Mouse (Mus musculus): Measurements from ENCODE around the gene Csf3. TPM values are rescaled to one million over a fixed set of nuclear protein-coding genes. Genes with fewer than 3 reads are reported as not detected.

The Csf3 gene
- polyA plus RNA-seq, 1 experiment from 2014 or later = not detected

DNA sequence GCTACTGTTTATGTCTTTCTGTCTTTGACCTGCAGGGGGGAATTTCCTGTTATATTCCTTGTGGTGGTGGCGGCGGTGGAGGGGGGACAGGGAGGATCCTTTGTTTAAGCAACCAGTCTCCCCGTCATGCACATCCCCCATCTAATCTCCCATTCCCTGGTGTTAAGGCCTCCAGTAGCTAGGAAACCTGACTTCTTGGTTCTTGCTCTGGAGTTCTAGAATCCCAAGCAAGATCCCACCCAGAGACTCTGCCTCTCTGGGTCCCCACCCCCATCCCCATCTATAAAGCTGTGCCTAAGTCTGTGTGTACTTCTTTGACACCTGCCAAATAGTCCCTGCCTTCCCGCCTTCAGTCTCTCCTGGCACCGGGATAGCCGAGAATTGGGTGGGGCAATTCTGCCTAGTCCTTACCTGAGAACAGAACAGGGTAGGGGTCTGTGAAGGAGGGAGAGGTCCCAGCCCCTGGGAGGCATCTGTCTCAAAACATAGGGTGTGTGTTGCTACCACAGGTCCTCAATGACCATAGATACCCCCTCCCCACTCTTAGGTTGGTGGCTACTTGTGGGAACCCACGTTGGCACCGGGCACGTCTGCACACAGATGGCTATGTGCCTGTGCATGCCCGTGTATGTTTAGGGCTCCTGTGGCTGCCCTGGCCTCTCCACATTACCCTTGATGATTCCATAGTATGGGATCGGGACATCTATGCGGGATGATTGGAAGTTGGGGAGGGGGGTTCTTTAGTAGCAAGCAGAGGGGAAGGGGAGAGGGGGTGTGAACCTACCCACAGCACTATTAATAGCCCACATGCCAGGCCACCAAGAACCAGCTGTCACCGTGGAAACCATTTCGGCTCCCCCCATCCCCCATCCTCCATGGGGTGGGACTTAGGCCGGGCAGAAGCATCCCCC, 47.7 kb downstream of the Csf3 start:
- peak overlapping the region; percentile 23; the same call in 1 of the 2 replicates for H3K9ac ChIP-seq (replicated peaks; ENCODE audit: low read depth)
- WGBS = 26% methylated on average over 15 of the region's 15 CpGs
- H3K4me1 ChIP-seq (ENCODE audit: insufficient read depth, low read depth, low read length) = peaks cover 83% of the 10 kb centered on the region
- DNase-seq (ENCODE audit: low spot score) = peak; percentile 76
- TF ChIP-seq CTCF (IDR thresholded peaks at IDR 0.05) = peak; percentile 61
- peak; percentile 68 for TF ChIP-seq EP300 (IDR thresholded peaks at IDR 0.05)
- no peaks in the 10 kb centered on the region for H3K27me3 ChIP-seq (replicated peaks; ENCODE audit: insufficient read depth, low read length)
- H3K9me3 ChIP-seq (ENCODE audit: low read length) = no peaks in the 10 kb centered on the region
- ATAC-seq = 0 out of 2 replicates have a peak, but pooled peaks have one; percentile 2
- H3K4me3 ChIP-seq (ENCODE audit: low read depth, low read length) = no peak overlapping the region
- H3K36me3 ChIP-seq (ENCODE audit: insufficient read depth, low read length) = no peaks in the 10 kb centered on the region
- peak overlapping the region; percentile 64 for H3K27ac ChIP-seq (ENCODE audit: low read length)
- H3K4me2 ChIP-seq (replicated peaks; ENCODE audit: low read depth, low read length) = peak overlapping the region; percentile 28

DNA sequence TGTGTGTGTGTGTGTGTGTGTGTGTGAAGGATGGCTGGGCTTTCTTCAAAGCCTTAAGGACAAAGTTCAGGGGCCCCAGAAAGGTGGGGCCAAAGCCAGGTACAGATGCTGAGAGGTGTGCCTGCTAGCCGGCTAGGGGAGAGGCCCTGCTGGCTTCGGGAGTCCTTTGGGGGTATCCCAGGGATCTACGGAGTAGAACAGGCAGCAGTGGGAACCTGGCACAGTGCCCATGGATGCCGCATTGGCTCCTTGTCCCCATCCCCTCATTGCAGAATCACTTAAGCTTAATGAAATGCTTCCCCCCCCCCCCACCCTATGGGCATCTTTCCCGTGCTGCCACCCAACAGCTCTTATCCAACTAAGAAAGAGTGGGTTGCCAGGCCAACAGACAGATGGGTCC, 48.7 kb downstream of the Csf3 start:
- no peaks in the 10 kb centered on the region for H3K9me3 ChIP-seq (ENCODE audit: low read length)
- no peak overlapping the region for H3K4me2 ChIP-seq (replicated peaks; ENCODE audit: low read depth, low read length)
- WGBS = 23% methylated on average over 5 of the region's 5 CpGs
- TF ChIP-seq EP300 (IDR thresholded peaks at IDR 0.05) (no peak), CTCF (IDR thresholded peaks at IDR 0.05) (no peak)
- no peaks in the 10 kb centered on the region for H3K36me3 ChIP-seq (ENCODE audit: insufficient read depth, low read length)
- no peak overlapping the region for H3K9ac ChIP-seq (replicated peaks; ENCODE audit: low read depth)
- no peak for DNase-seq (ENCODE audit: low spot score)
- no peak overlapping the region for H3K4me3 ChIP-seq (ENCODE audit: low read depth, low read length)
- ATAC-seq = no peak
- H3K27me3 ChIP-seq (replicated peaks; ENCODE audit: insufficient read depth, low read length) = no peaks in the 10 kb centered on the region
- peaks cover 81% of the 10 kb centered on the region for H3K4me1 ChIP-seq (ENCODE audit: insufficient read depth, low read depth, low read length)
- H3K27ac ChIP-seq (ENCODE audit: low read length) = peak overlapping the region; percentile 83

DNA sequence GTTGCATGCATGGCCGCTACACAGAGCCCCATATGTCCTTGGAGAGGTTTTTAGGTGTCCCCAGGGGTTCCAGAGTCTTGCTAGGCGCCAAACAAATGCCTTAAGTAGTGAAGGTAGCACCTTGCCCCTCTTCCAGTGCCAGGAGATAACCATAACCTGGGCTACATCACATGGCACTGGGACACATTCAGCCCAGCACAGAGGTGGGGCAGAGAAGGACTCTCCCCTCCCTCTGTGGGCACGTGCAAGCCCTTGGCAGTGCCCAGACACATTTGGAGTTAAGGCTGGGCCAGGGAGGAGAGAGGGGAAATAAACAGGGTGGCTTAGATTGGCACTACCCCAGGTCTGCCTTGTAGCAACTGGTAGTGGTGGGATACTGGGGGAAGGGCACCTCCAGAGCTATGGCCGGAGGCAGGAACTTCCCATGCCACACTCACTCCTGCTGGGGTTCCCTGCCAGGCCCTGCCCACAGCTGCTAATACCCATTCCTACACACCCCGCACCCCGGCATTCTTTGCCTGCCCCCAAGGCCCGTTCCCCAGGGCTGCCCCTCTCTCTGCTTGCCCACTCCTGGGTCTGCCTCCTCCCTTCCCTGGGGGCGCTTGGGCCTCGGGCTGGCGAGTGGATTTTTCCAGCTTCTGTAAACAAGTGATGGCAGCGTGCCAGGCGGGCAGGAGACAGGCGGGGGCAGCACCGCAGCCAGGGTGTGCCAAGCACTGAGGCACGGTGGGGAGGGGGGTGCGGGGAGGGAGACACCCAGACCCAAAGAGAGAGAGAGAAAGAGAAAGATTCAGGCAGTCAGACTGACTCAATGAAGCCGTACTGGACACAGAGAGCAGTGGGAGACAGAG, 49.5 kb downstream of the Csf3 start:
- ATAC-seq = peak; percentile 53

DNA sequence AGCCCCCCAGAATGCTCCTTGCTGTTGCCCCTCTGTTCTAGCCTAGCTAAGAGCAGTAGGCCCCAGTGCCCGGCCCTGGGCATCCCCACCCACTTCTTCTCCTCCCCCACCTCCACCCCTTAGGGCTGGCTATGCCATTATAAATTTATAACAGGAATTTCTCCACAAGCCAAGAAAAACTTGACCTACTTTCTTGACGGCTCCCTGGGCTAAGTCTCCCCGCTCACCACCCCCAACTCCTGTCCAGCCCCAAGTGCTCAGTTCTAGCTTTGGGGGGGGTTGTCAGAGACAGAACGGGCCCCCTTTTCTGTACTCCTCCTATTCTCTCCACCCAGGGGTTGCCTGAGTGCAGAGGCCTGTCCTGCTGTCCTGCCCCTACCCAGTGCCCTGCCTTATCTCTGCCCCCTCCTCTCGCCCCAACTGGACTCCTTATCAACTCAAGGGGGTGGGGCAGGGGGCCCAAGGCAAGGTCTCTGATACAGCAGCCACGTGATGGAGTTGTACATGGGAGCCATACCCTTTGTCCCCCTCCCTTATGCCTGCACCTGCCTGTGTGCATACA, 50.2 kb downstream of the Csf3 start:
- peak overlapping the region; percentile 83 for H3K27ac ChIP-seq (ENCODE audit: low read length)
- H3K4me1 ChIP-seq (ENCODE audit: insufficient read depth, low read depth, low read length) = peaks cover 72% of the 10 kb centered on the region
- DNase-seq (ENCODE audit: low spot score) (peak; percentile 75), ATAC-seq (peak; percentile 18)
- H3K9ac ChIP-seq (replicated peaks; ENCODE audit: low read depth) = no peak overlapping the region
- peak overlapping the region; percentile 30 for H3K4me2 ChIP-seq (replicated peaks; ENCODE audit: low read depth, low read length)
- no peak for TF ChIP-seq EP300 (IDR thresholded peaks at IDR 0.05)
- TF ChIP-seq CTCF (IDR thresholded peaks at IDR 0.05) = no peak
- no peaks in the 10 kb centered on the region for H3K9me3 ChIP-seq (ENCODE audit: low read length)
- H3K4me3 ChIP-seq (ENCODE audit: low read depth, low read length) = no peak overlapping the region
- H3K36me3 ChIP-seq (ENCODE audit: insufficient read depth, low read length) = 0 out of 2 replicates have a peak, but pooled peaks cover 3% of the 10 kb centered on the region
- WGBS = 14% methylated on average over 6 of the region's 6 CpGs
- no peaks in the 10 kb centered on the region for H3K27me3 ChIP-seq (replicated peaks; ENCODE audit: insufficient read depth, low read length)

More for the DNA sequence above, 49.5 kb downstream of the Csf3 start:
- TF ChIP-seq EP300 (IDR thresholded peaks at IDR 0.05) = peak; percentile 31
- TF ChIP-seq CTCF (IDR thresholded peaks at IDR 0.05) = peak; percentile 41
- H3K4me3 ChIP-seq (ENCODE audit: low read depth, low read length) = no peak overlapping the region
- peak; percentile 72 for DNase-seq (ENCODE audit: low spot score)
- peaks cover 75% of the 10 kb centered on the region for H3K4me1 ChIP-seq (ENCODE audit: insufficient read depth, low read depth, low read length)
- no peaks in the 10 kb centered on the region for H3K9me3 ChIP-seq (ENCODE audit: low read length)
- H3K9ac ChIP-seq (replicated peaks; ENCODE audit: low read depth) = no peak overlapping the region
- H3K36me3 ChIP-seq (ENCODE audit: insufficient read depth, low read length) = no peaks in the 10 kb centered on the region
- peak overlapping the region; percentile 83 for H3K27ac ChIP-seq (ENCODE audit: low read length)
- WGBS = 12% methylated on average over 16 of the region's 17 CpGs
- H3K4me2 ChIP-seq (replicated peaks; ENCODE audit: low read depth, low read length) = peak overlapping the region; percentile 30
- H3K27me3 ChIP-seq (replicated peaks; ENCODE audit: insufficient read depth, low read length) = no peaks in the 10 kb centered on the region

DNA sequence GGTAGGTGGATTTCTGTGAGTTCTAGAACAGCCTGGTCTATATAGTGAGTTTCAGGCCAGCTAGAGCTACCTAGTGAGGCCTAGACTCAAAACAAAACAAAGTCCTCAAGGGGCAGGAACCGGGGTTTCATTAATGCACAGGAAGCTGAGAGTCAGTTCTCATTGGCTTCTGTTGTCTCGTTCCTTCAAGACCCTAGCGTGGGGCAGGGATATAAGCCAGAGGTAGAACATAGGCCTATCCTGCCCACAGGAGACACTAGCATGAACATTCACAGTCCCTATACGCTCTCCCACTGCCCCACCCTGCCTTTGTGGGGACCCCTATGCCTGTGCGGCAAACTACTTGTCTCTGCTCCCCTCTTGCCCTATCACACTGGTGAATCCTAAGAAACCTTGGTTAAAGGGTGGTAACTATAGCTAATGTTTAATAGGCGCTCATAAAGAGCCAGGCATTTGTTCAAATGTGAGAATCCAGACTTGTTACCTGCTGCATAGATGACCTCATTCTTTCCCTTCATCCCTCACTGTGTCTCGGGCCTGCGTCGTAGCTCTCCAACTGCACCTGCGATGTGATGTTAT, 51.6 kb downstream of the Csf3 start:
- Histone ChIP-seq H3K4me1 (ENCODE audit: insufficient read depth, low read depth, low read length) (peaks cover 62% of the 10 kb centered on the region), H3K36me3 (ENCODE audit: insufficient read depth, low read length) (0 out of 2 replicates have a peak, but pooled peaks cover 5% of the 10 kb centered on the region)
- ATAC-seq = no peak

More for the DNA sequence above, 51.6 kb downstream of the Csf3 start:
- Histone ChIP-seq H3K9ac (replicated peaks; ENCODE audit: low read depth) (no peak overlapping the region), H3K27ac (ENCODE audit: low read length) (peak overlapping the region; percentile 47), H3K4me3 (ENCODE audit: low read depth, low read length) (no peak overlapping the region), H3K4me2 (replicated peaks; ENCODE audit: low read depth, low read length) (no peak overlapping the region), H3K9me3 (ENCODE audit: low read length) (no peaks in the 10 kb centered on the region), H3K27me3 (replicated peaks; ENCODE audit: insufficient read depth, low read length) (no peaks in the 10 kb centered on the region)
- no peak for TF ChIP-seq CTCF (IDR thresholded peaks at IDR 0.05)
- no peak for TF ChIP-seq EP300 (IDR thresholded peaks at IDR 0.05)
- WGBS = 69% methylated on average over 10 of the region's 10 CpGs
- no peak for DNase-seq (ENCODE audit: low spot score)

Other genes with a start within 250 kb of the Csf3 start
- 0.20 and 0.43 TPM in 2 replicates for gene Ikzf3, start 155.2 kb upstream of the Csf3 start, polyA plus RNA-seq (2015; fragmentation: Nextera tagmentation; extraction: Ambion mirVana)
- gene Zpbp2, start 150.2 kb upstream of the Csf3 start, polyA plus RNA-seq (2015; fragmentation: Nextera tagmentation; extraction: Ambion mirVana) = 0.10 and 0.21 TPM in 2 replicates
- gene Ormdl3, start 113.9 kb upstream of the Csf3 start, polyA plus RNA-seq (2015; fragmentation: Nextera tagmentation; extraction: Ambion mirVana) = 43.7 and 45.3 TPM in 2 replicates
- gene Lrrc3c, start 103.0 kb upstream of the Csf3 start, polyA plus RNA-seq (2015; fragmentation: Nextera tagmentation; extraction: Ambion mirVana) = not detected in 2 replicates
- 0.14 and 0.70 TPM in 2 replicates for gene Gm12355, start 75.6 kb upstream of the Csf3 start, polyA plus RNA-seq (2015; fragmentation: Nextera tagmentation; extraction: Ambion mirVana)
- gene Gsdma3, start 74.9 kb upstream of the Csf3 start, polyA plus RNA-seq (2015; fragmentation: Nextera tagmentation; extraction: Ambion mirVana) = not detected in 2 replicates
- not detected in 2 replicates for gene Gsdma2, start 54.5 kb upstream of the Csf3 start, polyA plus RNA-seq (2015; fragmentation: Nextera tagmentation; extraction: Ambion mirVana)
- not detected in 2 replicates for gene Gsdma, start 36.9 kb upstream of the Csf3 start, polyA plus RNA-seq (2015; fragmentation: Nextera tagmentation; extraction: Ambion mirVana)
- 105 and 107 TPM in 2 replicates for gene Psmd3, start 18.7 kb upstream of the Csf3 start, polyA plus RNA-seq (2015; fragmentation: Nextera tagmentation; extraction: Ambion mirVana)
- gene Med24, start 28.2 kb downstream of the Csf3 start, polyA plus RNA-seq (2015; fragmentation: Nextera tagmentation; extraction: Ambion mirVana) = 19.9 and 20.6 TPM in 2 replicates
- 38.1 and 40.5 TPM in 2 replicates for gene Thra, start 39.4 kb downstream of the Csf3 start, polyA plus RNA-seq (2015; fragmentation: Nextera tagmentation; extraction: Ambion mirVana)
- gene Nr1d1, start 74.1 kb downstream of the Csf3 start, polyA plus RNA-seq (2015; fragmentation: Nextera tagmentation; extraction: Ambion mirVana) = 6.9 and 8.9 TPM in 2 replicates
- gene Msl1, start 94.3 kb downstream of the Csf3 start, polyA plus RNA-seq (2015; fragmentation: Nextera tagmentation; extraction: Ambion mirVana) = 16.3 and 21.3 TPM in 2 replicates
- 22.7 and 22.9 TPM in 2 replicates for gene Casc3, start 103.6 kb downstream of the Csf3 start, polyA plus RNA-seq (2015; fragmentation: Nextera tagmentation; extraction: Ambion mirVana)
- 1.1 and 1.5 TPM in 2 replicates for gene Rapgefl1, start 135.5 kb downstream of the Csf3 start, polyA plus RNA-seq (2015; fragmentation: Nextera tagmentation; extraction: Ambion mirVana)
- 4.0 and 4.1 TPM in 2 replicates for gene Wipf2, start 162.4 kb downstream of the Csf3 start, polyA plus RNA-seq (2015; fragmentation: Nextera tagmentation; extraction: Ambion mirVana)
- gene Cdc6, start 206.5 kb downstream of the Csf3 start, polyA plus RNA-seq (2015; fragmentation: Nextera tagmentation; extraction: Ambion mirVana) = 2.5 and 2.6 TPM in 2 replicates
- gene Rara, start 226.6 kb downstream of the Csf3 start, polyA plus RNA-seq (2015; fragmentation: Nextera tagmentation; extraction: Ambion mirVana) = 26.2 and 28.8 TPM in 2 replicates

All from lung, postnatal 0 days (tissue).